Mouse (Mus musculus): ENCODE results near the gene Dock3. TPM values are rescaled to one million over a fixed set of nuclear protein-coding genes. Genes with fewer than 3 reads are reported as not detected.

Gene Dock3
- 0.19 and 0.69 TPM in 2 replicates for polyA plus RNA-seq (2012; rRNA removed)

DNA sequence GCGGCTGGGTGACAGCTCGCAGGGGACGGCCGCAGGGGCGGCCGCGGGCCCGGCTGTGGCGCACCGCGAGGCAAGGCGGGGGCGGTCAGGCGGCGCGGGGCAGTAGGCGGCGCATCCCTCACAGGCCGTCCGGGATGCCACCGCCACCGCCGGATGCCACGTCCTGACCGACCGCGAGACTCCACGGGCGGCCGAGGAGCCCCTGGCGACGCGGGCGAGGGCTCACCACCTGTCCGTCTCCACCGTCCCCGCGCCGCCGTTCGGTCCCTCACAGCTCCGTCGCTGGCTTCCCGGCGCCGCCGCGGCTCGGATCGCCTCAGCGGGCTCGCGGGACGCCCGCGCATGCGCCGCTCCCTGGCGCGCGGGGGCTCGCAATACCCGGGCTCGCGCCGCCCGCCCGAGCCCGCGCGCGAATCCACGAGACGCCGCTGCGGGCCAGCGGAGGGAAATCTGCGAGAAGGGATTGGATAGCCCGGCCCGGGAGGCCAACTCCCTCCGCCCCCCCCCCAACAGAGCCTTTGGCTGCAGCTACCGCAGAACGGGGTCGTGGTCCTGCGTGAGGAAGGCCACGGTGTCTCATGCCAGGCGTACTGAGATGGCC lies at the start of gene Dock3:
Dock3 (minus strand) TSS at position 371 of the 601 bp plus-strand sequence.
- 2% methylated on average over 87 of the region's 87 CpGs for WGBS
- DNase-seq (ENCODE audit: low read depth, low spot score), result no peak

DNA sequence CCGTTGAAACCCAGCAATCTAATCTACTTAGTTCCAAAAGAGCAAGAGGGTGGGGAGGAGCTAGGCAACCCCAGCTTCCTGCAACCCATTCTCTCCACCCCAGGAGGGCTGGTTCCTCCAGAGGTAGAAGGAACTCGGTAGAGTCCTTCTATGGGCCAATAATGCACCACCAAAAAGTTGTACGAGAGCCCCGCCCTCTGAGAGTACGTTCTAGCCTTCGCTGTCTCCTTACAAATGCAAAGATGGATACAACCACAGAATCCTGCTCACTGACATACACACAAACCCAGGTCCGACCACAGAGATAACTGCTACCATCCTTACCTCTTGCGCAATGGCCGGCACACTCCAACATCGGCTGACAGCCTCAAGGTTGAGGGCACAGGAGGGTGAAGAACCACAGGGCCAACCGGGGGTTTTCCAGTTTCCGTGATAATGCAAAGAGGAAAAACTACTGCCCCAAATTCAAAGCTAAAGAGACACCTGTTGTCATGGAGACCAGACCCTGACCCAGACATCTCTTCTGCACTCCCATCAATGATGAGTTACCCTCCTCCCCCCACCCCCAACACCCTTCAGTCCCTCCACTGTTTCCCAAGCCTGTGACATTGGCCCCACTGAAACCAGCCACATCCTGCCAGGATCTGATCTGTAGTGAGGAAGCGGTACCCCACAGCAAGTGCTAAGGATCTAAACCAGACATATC lies 48.8 kb upstream of the Dock3 start:
- WGBS, result 38% methylated on average over 13 of the region's 13 CpGs
- no peak for DNase-seq (ENCODE audit: low read depth, low spot score)

DNA sequence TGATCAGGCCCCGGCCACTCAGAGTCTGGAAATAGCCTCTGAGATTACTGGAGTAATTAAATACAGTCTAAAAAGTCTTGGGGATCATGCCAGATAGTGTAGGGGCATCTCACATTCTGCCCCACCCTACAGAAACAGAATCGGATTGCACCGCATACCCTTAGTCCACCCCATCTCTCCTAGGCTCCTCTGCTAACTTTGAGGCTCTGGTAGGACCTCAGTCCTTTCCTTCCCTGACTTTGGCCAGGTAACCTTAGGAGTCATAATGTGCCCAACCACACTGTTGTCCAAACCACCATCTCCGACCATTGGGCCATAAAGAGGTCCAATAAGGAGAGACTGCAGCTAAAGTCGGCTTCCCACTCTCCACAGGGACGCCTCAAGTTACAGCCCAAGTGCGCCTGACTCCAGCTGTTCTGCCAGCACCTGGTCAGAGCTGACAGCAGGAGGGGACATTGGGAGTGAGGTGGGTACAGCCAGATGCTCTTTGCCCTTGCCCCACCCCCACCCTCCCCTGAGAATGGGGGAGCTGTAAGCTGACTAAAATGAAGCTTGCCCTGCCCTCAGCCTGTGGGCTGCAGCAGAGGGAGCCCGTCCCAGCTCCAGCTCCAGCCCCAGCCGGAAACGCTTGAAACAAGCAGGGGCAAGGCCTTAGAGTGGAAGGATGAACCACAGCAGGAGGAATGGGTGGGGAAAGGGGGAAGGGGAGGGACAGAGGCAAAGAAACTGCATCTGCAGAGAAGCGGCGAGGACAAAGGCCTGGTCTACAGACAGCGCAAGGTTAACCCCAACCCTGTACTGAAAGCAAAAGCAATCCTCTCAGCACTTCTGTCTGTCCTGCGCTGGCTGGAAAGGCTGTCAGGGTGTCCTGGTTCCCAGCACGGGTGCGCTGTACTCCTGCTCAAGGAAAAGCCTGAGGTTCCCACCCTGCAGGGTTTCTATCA lies 47.9 kb upstream of the Dock3 start:
- whole genome bisulfite sequencing, result 18% methylated on average over 16 of the region's 16 CpGs
- DNase-seq (ENCODE audit: low read depth, low spot score), result no peak

DNA sequence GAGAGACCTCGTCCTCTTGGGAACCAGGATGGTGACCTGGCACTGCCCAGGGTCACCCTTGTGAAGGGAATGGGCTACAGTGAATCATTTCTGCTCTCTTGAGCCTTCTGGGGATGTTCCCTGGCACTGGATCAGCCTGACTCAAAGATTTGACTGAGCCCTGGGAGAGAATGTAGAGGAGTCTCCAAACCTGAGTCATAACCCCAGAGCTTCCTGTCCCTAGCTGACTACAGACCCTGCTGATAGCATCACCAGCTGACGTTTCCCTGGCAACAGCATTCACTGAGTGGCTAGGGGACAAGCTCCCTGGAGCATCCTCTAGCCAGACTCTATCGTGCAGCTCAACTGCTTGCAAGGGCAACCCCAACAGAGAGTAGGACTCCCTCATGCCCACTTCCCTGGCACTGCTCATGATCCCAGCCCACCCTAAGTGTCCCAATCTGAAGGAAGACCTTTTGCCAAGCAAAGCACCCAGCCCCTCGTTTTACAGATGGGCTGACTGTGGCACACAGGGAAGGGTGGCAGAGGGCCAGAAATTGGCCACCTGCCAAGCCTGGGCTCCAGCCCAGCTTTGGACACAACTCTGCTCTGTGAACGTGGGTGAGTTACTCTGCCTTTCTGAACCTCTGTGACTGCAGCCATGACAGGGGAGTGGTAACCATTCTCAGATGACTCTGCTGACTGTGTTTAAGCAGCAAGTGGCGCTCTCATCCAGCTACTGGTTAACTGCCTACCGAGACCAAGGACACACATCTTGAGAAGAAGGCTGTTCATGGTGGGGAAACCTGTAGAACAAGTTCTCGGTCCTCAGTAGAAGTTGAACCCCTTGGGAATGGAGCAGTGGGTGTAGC lies 47.0 kb upstream of the Dock3 start:
- 35% methylated on average over 8 of the region's 8 CpGs for WGBS
- DNase-seq (ENCODE audit: low read depth, low spot score), result no peak

DNA sequence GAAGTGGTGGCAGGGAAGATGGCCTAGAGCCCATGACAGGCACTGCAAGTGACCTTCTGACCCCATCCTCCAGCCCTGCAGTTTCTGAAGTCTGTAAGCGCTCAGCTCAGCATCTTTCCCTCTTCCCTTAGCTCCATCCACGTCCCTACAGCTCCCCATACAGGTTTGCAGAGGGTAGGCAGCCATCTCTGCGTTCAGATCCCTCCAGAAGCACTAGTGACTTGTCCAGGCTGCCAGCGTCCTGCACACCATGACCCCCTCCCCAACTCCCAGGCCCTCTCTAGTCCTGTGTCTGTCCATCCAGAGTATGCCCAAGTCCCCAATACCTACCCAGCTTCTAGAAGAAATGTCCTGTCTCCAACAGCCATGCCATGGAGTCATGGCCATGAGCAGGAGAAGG lies 46.4 kb upstream of the Dock3 start:
- 77% methylated on average over 4 of the region's 4 CpGs for WGBS
- no peak for DNase-seq (ENCODE audit: low read depth, low spot score)

DNA sequence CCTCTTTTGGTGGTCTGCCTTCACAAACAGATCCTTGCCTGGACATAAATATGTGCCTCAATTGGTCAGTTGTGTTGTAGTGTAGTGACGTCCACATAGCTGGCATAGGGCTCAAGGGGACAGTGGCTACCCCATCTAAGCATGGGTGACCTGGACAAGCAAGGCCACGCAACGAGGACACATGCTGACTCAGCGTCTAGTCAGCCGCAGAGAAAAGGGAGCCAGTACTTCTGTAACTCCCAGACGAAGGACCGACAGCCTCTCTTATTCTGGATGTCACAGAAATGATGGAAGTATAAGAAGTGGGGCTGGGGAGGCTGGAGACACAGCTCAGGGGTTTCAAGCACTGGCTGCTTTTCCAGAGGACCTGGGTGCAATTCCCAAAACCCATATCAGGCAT lies 45.9 kb upstream of the Dock3 start:
- 89% methylated on average over 7 of the region's 7 CpGs for WGBS
- no peak for DNase-seq (ENCODE audit: low read depth, low spot score)

DNA sequence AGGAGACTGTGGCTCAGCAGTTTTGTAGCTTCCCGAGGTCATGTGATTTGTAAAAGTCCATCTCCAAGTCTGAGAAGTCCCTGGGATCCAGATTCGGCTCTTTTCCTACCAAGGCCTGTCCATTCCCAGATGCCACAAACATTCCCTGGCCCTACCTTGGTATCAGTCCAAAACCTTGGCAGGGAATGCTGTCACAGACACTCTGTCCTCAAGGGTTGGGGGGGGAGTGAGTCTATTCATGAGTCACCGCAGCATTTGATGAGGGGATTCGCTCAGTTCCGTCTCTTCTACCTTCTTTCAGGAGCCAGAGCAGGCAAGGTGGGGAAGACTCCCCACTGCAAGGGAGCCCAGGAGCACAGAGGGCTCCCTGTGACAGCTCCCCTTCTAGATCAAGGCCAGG lies 44.0 kb upstream of the Dock3 start:
- WGBS, result 90% methylated on average over 5 of the region's 5 CpGs
- no peak for DNase-seq (ENCODE audit: low read depth, low spot score)

DNA sequence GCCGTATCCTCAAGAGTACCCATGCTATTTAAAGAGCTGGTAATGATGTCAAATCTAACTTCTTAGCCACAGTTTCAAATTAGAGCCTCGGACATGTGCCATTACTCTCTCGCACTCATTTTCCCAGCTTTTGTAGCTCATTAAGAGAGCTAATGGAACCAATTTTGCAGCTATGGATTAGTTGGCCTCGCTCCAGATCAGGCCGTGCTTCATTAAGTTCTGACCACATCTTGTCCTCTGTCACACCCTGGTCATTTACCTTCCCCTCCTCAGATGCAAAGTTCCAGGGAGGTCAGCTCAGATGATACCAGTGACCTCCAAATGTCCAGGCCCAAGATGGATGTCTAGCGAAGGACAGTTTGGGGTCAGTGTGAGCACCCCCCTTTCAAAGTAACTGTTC lies 43.0 kb upstream of the Dock3 start:
- DNase-seq (ENCODE audit: low read depth, low spot score), result no peak
- 89% methylated on average over 6 of the region's 6 CpGs for WGBS

DNA sequence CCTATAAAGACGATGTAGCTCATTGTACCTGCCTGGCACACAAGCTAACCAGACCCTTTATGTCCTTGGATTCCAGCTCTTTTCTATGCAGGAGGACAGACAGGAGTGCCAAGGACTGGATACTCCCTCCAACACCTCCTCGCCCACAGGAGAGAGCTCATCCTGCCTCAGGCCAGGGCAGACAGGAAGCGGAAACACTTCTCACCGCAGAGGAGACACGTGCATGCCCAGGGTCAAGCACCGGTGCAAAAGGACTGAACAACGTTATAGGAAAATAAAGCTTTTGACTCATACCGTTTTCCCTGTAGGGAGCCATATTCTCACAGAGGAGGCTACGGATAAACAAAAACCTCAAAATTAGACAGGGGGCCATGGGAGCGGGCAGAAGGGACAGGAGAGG lies 41.5 kb upstream of the Dock3 start:
- no peak for DNase-seq (ENCODE audit: low read depth, low spot score)
- WGBS, result 27% methylated on average over 10 of the region's 10 CpGs

DNA sequence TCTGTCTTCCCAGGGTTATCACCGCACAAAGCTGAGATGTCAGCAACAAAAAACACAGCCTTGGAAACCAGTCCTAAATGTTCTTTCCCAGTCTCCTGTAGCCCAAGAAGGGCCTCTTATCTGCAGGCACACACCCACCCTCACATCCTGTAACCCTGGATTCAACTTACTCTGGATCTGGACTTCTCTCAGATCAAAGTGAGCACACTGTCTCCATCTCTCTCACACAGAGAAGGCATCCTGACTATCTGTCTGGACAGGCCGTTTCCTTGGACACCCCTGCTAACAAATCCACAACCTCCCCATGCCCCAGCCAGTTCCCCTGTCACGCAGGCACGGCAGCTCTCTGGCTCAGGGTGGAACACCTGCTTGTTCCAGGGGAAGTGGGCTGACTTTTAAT lies 40.6 kb upstream of the Dock3 start:
- DNase-seq (ENCODE audit: low read depth, low spot score), result no peak
- 38% methylated on average over 4 of the region's 4 CpGs for WGBS

DNA sequence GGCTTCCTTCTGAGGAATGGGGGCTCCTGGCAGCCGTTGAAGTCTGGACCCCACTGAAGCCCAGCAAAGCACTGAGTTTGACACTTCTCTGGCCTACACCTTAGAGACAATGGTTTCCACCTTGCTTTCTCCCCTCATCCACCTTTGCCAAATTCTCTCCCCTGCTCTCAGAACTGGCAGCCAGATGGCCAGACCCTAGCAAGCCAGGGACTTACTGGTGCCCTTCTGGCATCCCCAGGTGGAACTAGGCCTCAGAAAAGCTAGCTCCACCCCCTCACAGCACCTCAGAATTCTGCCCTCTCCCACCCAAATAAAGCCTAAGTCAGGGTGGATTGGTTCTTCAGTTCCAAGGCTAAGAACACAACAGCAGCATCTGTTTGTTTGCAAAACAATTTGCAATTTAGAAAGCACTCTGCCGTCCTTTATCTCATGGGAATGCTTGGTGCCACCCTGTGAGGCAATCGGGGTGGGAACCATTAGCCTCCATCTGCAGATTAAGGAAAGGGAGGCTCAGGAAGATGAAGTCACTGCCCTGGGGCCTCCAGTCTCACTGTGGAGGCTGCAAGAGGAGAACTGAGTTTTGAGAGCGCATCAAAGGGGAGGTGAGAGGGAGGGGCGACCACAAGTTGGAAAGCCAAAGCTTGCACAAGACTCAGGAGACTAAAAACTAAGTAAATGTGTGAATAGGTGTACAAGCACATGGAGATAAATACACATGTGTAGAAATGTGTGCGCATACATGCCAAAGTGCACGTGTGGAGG lies 39.6 kb upstream of the Dock3 start:
- no peak for DNase-seq (ENCODE audit: low read depth, low spot score)
- 80% methylated on average over 7 of the region's 7 CpGs for WGBS

DNA sequence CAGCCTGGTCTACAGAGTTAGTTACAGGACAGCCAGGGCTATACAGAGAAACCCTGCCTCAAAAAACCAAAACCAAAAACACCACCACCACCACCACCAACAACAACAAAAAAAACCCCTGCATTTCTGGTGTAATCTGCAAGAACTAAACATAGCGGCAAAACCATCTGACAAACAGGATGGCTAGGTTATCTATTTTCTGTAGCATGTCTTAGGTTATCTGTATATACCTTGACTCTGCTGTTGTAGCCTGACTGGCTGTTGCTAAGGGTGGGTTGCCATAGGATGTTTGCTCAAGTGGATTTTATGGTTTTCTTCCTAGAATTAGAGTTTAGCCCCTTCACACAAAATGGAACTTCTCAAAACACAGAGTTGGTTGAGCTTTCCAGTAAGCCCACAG lies 38.1 kb upstream of the Dock3 start:
- WGBS, result 93% methylated on average over 1 of the region's 1 CpGs
- DNase-seq (ENCODE audit: low read depth, low spot score), result no peak

DNA sequence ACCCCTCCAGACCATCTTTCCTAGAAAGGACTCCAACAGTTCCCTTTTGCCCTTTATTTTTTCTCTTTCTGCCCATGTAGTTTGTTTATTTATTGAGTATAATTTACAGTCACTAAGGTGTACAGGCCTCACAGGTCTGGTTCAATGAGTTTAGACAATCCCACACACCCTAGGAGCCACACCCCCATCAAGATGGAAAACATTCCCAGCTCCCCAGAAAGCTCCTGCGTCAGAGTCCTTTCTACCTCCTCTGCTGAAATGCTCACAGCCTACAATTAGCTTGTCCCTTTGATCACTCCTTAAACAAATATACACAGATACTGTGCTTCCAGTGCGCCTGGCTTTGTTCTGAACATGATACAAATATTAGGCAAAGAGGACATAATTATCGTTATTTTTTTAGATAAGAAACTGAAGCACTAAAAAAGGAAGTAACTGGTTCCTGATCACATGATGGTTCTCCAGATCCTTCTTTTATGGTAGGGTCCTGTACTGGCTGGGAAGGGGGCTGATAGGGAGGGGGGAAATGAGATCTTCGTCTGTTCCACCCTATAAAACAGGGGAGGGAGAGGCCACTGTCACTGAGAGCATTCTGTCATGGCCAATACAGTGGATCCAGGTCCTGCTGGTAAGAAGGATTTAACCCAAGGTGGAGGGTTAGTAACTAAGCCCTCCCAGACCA lies 36.2 kb upstream of the Dock3 start:
- no peak for DNase-seq (ENCODE audit: low read depth, low spot score)

DNA sequence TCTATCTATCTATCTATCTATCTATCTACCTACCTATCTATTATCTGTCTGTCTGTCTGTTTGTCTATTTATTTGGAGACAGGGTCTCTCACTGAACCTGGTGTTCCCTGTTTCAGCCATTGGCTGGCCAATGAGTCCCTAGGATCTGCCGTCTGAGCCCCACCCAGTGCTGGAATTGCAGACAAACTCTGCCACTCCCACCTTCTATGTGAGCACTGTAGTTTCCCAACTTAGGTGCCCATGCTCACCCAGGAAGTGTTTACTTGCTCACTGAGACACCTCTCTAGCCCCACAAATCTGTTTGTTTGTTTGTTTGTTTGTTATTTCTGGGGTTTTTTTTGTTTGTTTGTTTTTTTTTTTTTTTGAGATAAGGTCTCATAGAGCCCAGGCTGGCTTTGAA lies 35.3 kb upstream of the Dock3 start:
- 11% methylated on average over 1 of the region's 1 CpGs for WGBS
- no peak for DNase-seq (ENCODE audit: low read depth, low spot score)

More for the DNA sequence above, 36.2 kb upstream of the Dock3 start:
- WGBS, result 15% methylated on average over 4 of the region's 4 CpGs

DNA sequence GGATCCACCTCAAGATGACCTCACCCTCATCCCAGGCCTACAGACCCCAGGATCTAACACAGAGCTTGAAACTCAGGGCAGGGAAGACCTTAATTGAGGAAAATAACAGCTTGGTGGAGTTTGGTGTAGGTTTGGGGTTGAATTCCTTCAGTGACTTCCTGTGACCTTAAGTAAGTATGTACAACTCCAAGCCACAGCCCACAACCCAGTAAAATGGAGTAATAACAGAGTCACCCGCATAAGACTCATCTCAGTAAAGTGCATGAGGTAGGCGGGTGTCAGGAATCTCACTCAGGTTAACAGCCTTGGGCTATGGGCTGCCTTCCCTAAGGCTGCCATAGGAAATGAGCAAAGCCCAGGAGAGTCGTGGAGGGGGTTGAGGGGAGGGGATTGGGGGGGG lies 33.0 kb upstream of the Dock3 start:
- WGBS, result 49% methylated on average over 3 of the region's 3 CpGs
- no peak for DNase-seq (ENCODE audit: low read depth, low spot score)

DNA sequence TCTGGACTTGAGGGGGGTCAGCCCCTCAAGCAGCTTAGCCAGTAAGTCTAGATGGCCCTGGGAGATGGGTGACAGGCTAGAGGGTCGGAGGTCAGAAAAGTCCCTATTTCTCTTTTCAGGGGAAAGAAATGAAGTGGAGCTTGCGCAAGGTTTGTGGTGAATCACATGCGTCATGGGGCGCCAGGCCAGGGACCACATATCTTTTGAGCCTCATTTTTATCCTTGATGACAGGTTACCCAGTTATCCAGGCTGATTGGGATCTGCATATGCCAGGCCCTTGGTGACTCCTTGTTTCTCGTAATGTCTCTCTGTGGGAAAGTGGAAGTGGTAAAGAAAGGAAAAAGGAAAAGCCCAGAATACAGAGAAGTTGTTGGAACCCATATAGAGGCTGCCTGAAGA lies 32.2 kb upstream of the Dock3 start:
- DNase-seq (ENCODE audit: low read depth, low spot score), result no peak
- WGBS, result 91% methylated on average over 5 of the region's 5 CpGs

DNA sequence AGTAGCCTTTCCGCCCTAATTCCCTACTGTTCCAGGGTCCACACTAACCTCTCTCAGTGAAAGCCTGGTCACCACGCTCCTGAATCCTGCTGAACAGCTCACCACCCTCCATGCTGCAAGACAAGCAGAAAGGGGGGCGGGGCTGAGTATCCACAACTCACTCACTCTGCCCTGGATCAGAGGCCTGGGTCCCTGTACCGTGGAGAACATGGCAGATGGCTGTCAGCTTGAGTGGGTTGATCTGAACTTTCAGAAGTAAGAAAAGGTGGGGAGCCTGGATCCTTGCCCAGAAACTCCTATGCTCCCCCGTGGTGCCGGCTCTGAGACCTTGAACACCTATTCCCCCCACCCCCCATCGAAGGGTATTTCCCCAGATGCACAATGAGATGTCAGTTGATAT lies 30.7 kb upstream of the Dock3 start:
- 88% methylated on average over 7 of the region's 7 CpGs for WGBS

DNA sequence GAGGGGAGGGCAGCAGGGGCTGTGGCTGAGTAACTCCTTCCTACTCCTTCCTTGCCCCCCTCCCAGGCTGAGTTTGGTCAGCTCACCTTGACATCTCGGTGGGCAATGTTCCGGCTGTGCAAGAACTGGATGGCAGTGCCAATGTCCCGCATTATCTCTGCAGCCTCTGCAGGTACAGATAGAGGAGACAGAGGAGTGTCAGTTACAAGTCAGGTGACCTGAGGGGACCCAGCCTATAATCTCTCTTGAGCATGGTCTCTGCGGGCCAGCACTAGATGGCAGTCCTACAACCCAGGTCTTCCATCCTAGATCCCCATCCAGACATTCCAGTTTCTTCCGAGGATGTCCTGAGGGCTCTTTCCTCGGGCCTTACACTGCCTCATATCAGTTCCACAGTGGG lies 30.1 kb upstream of the Dock3 start:
- WGBS, result 84% methylated on average over 6 of the region's 6 CpGs
- no peak for DNase-seq (ENCODE audit: low read depth, low spot score)

More for the DNA sequence above, 30.7 kb upstream of the Dock3 start:
- no peak for DNase-seq (ENCODE audit: low read depth, low spot score)
